Mouse (Mus musculus) lung, embryonic 15.5 days (tissue): ENCODE data around the gene Olfr298. TPM values are rescaled to one million over a fixed set of nuclear protein-coding genes. Genes with fewer than 3 reads are reported as not detected.

ENCODE experiments used
- ATAC-seq: fragments of 200-750 bp; cut with Nextera tagmentation; 2 replicates; pipeline ENCODE4 v1.8.0; 2017; ENCODE audit warnings: moderate number of reproducible peaks, borderline replicate concordance; ENCODE audit not compliant: low FRiP score, low TSS enrichment; ENCODE audit errors: extremely low read depth
- H3K27ac ChIP-seq: fragments of 300-500 bp; sonication (generic); 2 replicates; pipeline ENCODE4 v1.5.1; 2015; ENCODE audit warnings: moderate library complexity, mild to moderate bottlenecking, inconsistent platforms
- H3K27me3 ChIP-seq: fragments of 300-500 bp; sonication (generic); 2 replicates; pipeline ENCODE4 v1.6.1; 2015; ENCODE audit warnings: inconsistent platforms
- H3K36me3 ChIP-seq: fragments of 300-500 bp; sonication (generic); 2 replicates; pipeline ENCODE4 v1.6.1; 2015; ENCODE audit warnings: inconsistent platforms
- H3K4me1 ChIP-seq: fragments of 300-500 bp; sonication (generic); 2 replicates; pipeline ENCODE4 v1.6.1; 2015; ENCODE audit warnings: inconsistent platforms
- H3K4me2 ChIP-seq: fragments of 300-500 bp; sonication (generic); 2 replicates; pipeline ENCODE4 v1.6.1; 2015; ENCODE audit warnings: inconsistent platforms, mild to moderate bottlenecking, moderate library complexity
- H3K4me3 ChIP-seq: fragments of 300-500 bp; sonication (generic); 2 replicates; pipeline ENCODE4 v1.5.1; 2015; ENCODE audit warnings: mild to moderate bottlenecking, inconsistent platforms
- H3K9ac ChIP-seq: fragments of 300-500 bp; sonication (generic); 2 replicates; pipeline ENCODE4 v1.6.1; 2015; ENCODE audit warnings: inconsistent platforms
- H3K9me3 ChIP-seq: fragments of 300-500 bp; sonication (generic); 2 replicates; pipeline ENCODE4 v1.6.1; 2016; ENCODE audit warnings: inconsistent platforms
- WGBS: fragments of 180-500 bp; shearing (Covaris S2); methylation state at CpG from one replicate; pipeline ENCODE4 v1.1.7; 2015; 5-methylcytosine and 5-hydroxymethylcytosine counted together
- polyA plus RNA-seq: library from polyadenylated mRNA; unstranded; fragments of >200 nt; fragmentation: Nextera tagmentation; extraction: Ambion mirVana; gene quantifications from 2 replicates; pipeline ENCODE4 v1.2.1, GENCODE M21; 2015

Olfr298 gene
- not detected in 2 replicates for polyA plus RNA-seq

GRCm38 (mm10) chr7:86492384-86492783 lies at the start of gene Olfr298:
Olfr298 (minus strand) TSS chr7:86492484.
- no peaks in the 10 kb centered on the region for H3K9me3 ChIP-seq
- no peak within 1 kb of the TSS for H3K4me2 ChIP-seq
- WGBS = 88% methylated on average over 1 of the region's 1 CpGs
- H3K4me1 ChIP-seq = no peaks in the 10 kb centered on the region
- H3K36me3 ChIP-seq = no peaks in the 10 kb centered on the region
- H3K4me3 ChIP-seq = no peak within 1 kb of the TSS
- H3K9ac ChIP-seq = no peak within 1 kb of the TSS
- H3K27me3 ChIP-seq = no peaks in the 10 kb centered on the region
- no peak for ATAC-seq
- no peak within 1 kb of the TSS for H3K27ac ChIP-seq

GRCm38 (mm10) chr7:86519668-86520067 lies 27.4 kb upstream of the Olfr298 start, which contains the start of gene Olfr297:
Olfr297 (plus strand) TSS chr7:86519968.
- no peaks in the 10 kb centered on the region for H3K9me3 ChIP-seq
- no peak within 1 kb of the TSS for H3K9ac ChIP-seq
- H3K36me3 ChIP-seq = no peaks in the 10 kb centered on the region
- H3K4me3 ChIP-seq = no peak within 1 kb of the TSS
- no peak for ATAC-seq
- no peaks in the 10 kb centered on the region for H3K4me1 ChIP-seq
- H3K4me2 ChIP-seq = no peak within 1 kb of the TSS
- no peak within 1 kb of the TSS for H3K27ac ChIP-seq
- no peaks in the 10 kb centered on the region for H3K27me3 ChIP-seq

GRCm38 (mm10) chr7:86459621-86460020 lies 32.7 kb downstream of the Olfr298 start, which contains the start of gene Olfr299:
Olfr299 (plus strand) TSS chr7:86459921.
- no peak within 1 kb of the TSS for H3K4me2 ChIP-seq
- H3K4me3 ChIP-seq = no peak within 1 kb of the TSS
- WGBS = 87% methylated on average over 1 of the region's 1 CpGs
- H3K9me3 ChIP-seq = no peaks in the 10 kb centered on the region
- H3K36me3 ChIP-seq = no peaks in the 10 kb centered on the region
- no peak within 1 kb of the TSS for H3K27ac ChIP-seq
- H3K27me3 ChIP-seq = no peaks in the 10 kb centered on the region
- no peak for ATAC-seq
- H3K4me1 ChIP-seq = no peaks in the 10 kb centered on the region
- no peak within 1 kb of the TSS for H3K9ac ChIP-seq

Other genes with a start within 250 kb of the Olfr298 start
- gene Vmn2r76, start 246.2 kb downstream of the Olfr298 start, polyA plus RNA-seq = not detected in 2 replicates
- gene Olfr310, start 215.3 kb downstream of the Olfr298 start, polyA plus RNA-seq = not detected in 2 replicates
- gene Olfr309, start 178.8 kb downstream of the Olfr298 start, polyA plus RNA-seq = not detected in 2 replicates
- gene Olfr308, start 166.9 kb downstream of the Olfr298 start, polyA plus RNA-seq = not detected in 2 replicates
- gene Olfr307, start 154.9 kb downstream of the Olfr298 start, polyA plus RNA-seq = not detected in 2 replicates
- not detected in 2 replicates for gene Olfr305, start 125.6 kb downstream of the Olfr298 start, polyA plus RNA-seq
- gene Olfr304, start 105.8 kb downstream of the Olfr298 start, polyA plus RNA-seq = not detected in 2 replicates
- not detected in 2 replicates for gene Olfr303, start 94.7 kb downstream of the Olfr298 start, polyA plus RNA-seq
- gene Olfr301, start 88.6 kb downstream of the Olfr298 start, polyA plus RNA-seq = not detected in 2 replicates
- gene Olfr299, start 32.6 kb downstream of the Olfr298 start, polyA plus RNA-seq = not detected in 2 replicates
- gene Olfr297, start 27.5 kb upstream of the Olfr298 start, polyA plus RNA-seq = not detected in 2 replicates
- not detected in 2 replicates for gene Olfr295, start 91.4 kb upstream of the Olfr298 start, polyA plus RNA-seq
- not detected in 2 replicates for gene Olfr294, start 124.2 kb upstream of the Olfr298 start, polyA plus RNA-seq
- not detected in 2 replicates for gene Olfr293, start 156.6 kb upstream of the Olfr298 start, polyA plus RNA-seq
- gene Olfr292, start 195.8 kb upstream of the Olfr298 start, polyA plus RNA-seq = not detected in 2 replicates